Mouse (Mus musculus): Measurements from ENCODE around the gene Rnf24.

- TF ChIP-seq POLR2A (IDR thresholded peaks at IDR 0.05; ENCODE audit: insufficient read depth, low read length) (no peak), CTCF (IDR thresholded peaks at IDR 0.05; ENCODE audit: low read depth, low read length) (no peak)
These were observed 29.0 kb downstream of the Rnf24 start for GRCm38 (mm10) chr2:131323675-131324074.

Measured in ES-Bruce4 (cell line).